Mouse (Mus musculus): ENCODE measurements around the gene Enthd1. TPM values are rescaled to one million over a fixed set of nuclear protein-coding genes. Genes with fewer than 3 reads are reported as not detected.
A peak's percentile ranks its signal among the peaks of the same experiment; 100 is the strongest.

Gene Enthd1
- polyA plus RNA-seq, 1 experiment from 2014 or later, result not detected

GRCm38 (mm10) chr15:80454486-80454885, 110.5 kb downstream of the Enthd1 start:
- no peaks in the 10 kb centered on the region for H3K36me3 ChIP-seq (ENCODE audit: control insufficient read depth, insufficient read depth)
- no peak overlapping the region for H3K4me3 ChIP-seq (ENCODE audit: low read length)
- WGBS, result 78% methylated on average over 6 of the region's 6 CpGs
- no peak overlapping the region for H3K4me2 ChIP-seq (ENCODE audit: low read depth, low read length)
- 0 out of 2 replicates have a peak, but pooled peaks cover 3% of the 10 kb centered on the region for H3K4me1 ChIP-seq (ENCODE audit: control insufficient read depth, insufficient read depth, low read length)
- no peak for ATAC-seq (replicated peaks; ENCODE audit: extremely low read depth, insufficient read depth, low FRiP score)
- H3K27me3 ChIP-seq (ENCODE audit: control insufficient read depth, insufficient read depth, low read length), result peaks cover 9% of the 10 kb centered on the region
- peaks cover 4% of the 10 kb centered on the region; the same call in 1 of the 2 replicates for H3K9me3 ChIP-seq (replicated peaks; ENCODE audit: control insufficient read depth, low read length)
- no peak overlapping the region for H3K27ac ChIP-seq (ENCODE audit: low read length)
- no peak overlapping the region for H3K9ac ChIP-seq (ENCODE audit: low read length)

- H3K9ac ChIP-seq (ENCODE audit: low read length), result no peak overlapping the region
- H3K4me2 ChIP-seq (ENCODE audit: low read depth, low read length), result peak overlapping the region; percentile 42
- no peaks in the 10 kb centered on the region for H3K36me3 ChIP-seq (ENCODE audit: control insufficient read depth, insufficient read depth)
- H3K9me3 ChIP-seq (replicated peaks; ENCODE audit: control insufficient read depth, low read length), result peaks cover 4% of the 10 kb centered on the region; the same call in 1 of the 2 replicates
- 29% methylated on average over 16 of the region's 16 CpGs for WGBS
- H3K27ac ChIP-seq (ENCODE audit: low read length), result no peak overlapping the region
- peaks cover 9% of the 10 kb centered on the region for H3K27me3 ChIP-seq (ENCODE audit: control insufficient read depth, insufficient read depth, low read length)
- H3K4me3 ChIP-seq (ENCODE audit: low read length), result peak overlapping the region; percentile 22
- ATAC-seq (replicated peaks; ENCODE audit: extremely low read depth, insufficient read depth, low FRiP score), result no peak
- 0 out of 2 replicates have a peak, but pooled peaks cover 3% of the 10 kb centered on the region for H3K4me1 ChIP-seq (ENCODE audit: control insufficient read depth, insufficient read depth, low read length)
Measured at GRCm38 (mm10) chr15:80452425-80452824, 112.5 kb downstream of the Enthd1 start.

- Histone ChIP-seq H3K4me2 (ENCODE audit: low read depth, low read length) (no peak overlapping the region), H3K4me1 (ENCODE audit: control insufficient read depth, insufficient read depth, low read length) (no peaks in the 10 kb centered on the region), H3K27me3 (ENCODE audit: control insufficient read depth, insufficient read depth, low read length) (no peaks in the 10 kb centered on the region), H3K4me3 (ENCODE audit: low read length) (no peak overlapping the region), H3K9me3 (replicated peaks; ENCODE audit: control insufficient read depth, low read length) (peaks cover 7% of the 10 kb centered on the region; the same call in 1 of the 2 replicates), H3K9ac (ENCODE audit: low read length) (no peak overlapping the region), H3K27ac (ENCODE audit: low read length) (no peak overlapping the region), H3K36me3 (ENCODE audit: control insufficient read depth, insufficient read depth) (no peaks in the 10 kb centered on the region)
- no peak for ATAC-seq (replicated peaks; ENCODE audit: extremely low read depth, insufficient read depth, low FRiP score)
- WGBS, result 74% methylated on average over 15 of the region's 15 CpGs
Measured at GRCm38 (mm10) chr15:80445956-80446687, 118.8 kb downstream of the Enthd1 start.

- 29% methylated on average over 6 of the region's 6 CpGs for WGBS
- no peak overlapping the region for H3K9ac ChIP-seq (ENCODE audit: low read length)
- H3K27me3 ChIP-seq (ENCODE audit: control insufficient read depth, insufficient read depth, low read length), result 0 out of 2 replicates have a peak, but pooled peaks cover 3% of the 10 kb centered on the region
- H3K4me3 ChIP-seq (ENCODE audit: low read length), result no peak overlapping the region
- no peak overlapping the region for H3K27ac ChIP-seq (ENCODE audit: low read length)
- no peak overlapping the region for H3K4me2 ChIP-seq (ENCODE audit: low read depth, low read length)
- no peaks in the 10 kb centered on the region for H3K4me1 ChIP-seq (ENCODE audit: control insufficient read depth, insufficient read depth, low read length)
- no peak for ATAC-seq (replicated peaks; ENCODE audit: extremely low read depth, insufficient read depth, low FRiP score)
- H3K9me3 ChIP-seq (replicated peaks; ENCODE audit: control insufficient read depth, low read length), result no peaks in the 10 kb centered on the region
- no peaks in the 10 kb centered on the region for H3K36me3 ChIP-seq (ENCODE audit: control insufficient read depth, insufficient read depth)
Measured at GRCm38 (mm10) chr15:80440195-80440594, 124.8 kb downstream of the Enthd1 start.

- Histone ChIP-seq H3K4me3 (ENCODE audit: low read length) (no peak overlapping the region), H3K27me3 (ENCODE audit: control insufficient read depth, insufficient read depth, low read length) (0 out of 2 replicates have a peak, but pooled peaks cover 3% of the 10 kb centered on the region), H3K9me3 (replicated peaks; ENCODE audit: control insufficient read depth, low read length) (no peaks in the 10 kb centered on the region), H3K4me1 (ENCODE audit: control insufficient read depth, insufficient read depth, low read length) (no peaks in the 10 kb centered on the region), H3K4me2 (ENCODE audit: low read depth, low read length) (no peak overlapping the region), H3K27ac (ENCODE audit: low read length) (no peak overlapping the region), H3K36me3 (ENCODE audit: control insufficient read depth, insufficient read depth) (no peaks in the 10 kb centered on the region), H3K9ac (ENCODE audit: low read length) (no peak overlapping the region)
- WGBS, result 61% methylated on average over 9 of the region's 9 CpGs
- no peak for ATAC-seq (replicated peaks; ENCODE audit: extremely low read depth, insufficient read depth, low FRiP score)
Measured at GRCm38 (mm10) chr15:80438423-80438822, 126.5 kb downstream of the Enthd1 start.

- Histone ChIP-seq H3K9ac (ENCODE audit: low read length) (no peak overlapping the region), H3K4me3 (ENCODE audit: low read length) (no peak overlapping the region), H3K36me3 (ENCODE audit: control insufficient read depth, insufficient read depth) (no peaks in the 10 kb centered on the region), H3K4me1 (ENCODE audit: control insufficient read depth, insufficient read depth, low read length) (no peaks in the 10 kb centered on the region), H3K27ac (ENCODE audit: low read length) (no peak overlapping the region), H3K27me3 (ENCODE audit: control insufficient read depth, insufficient read depth, low read length) (0 out of 2 replicates have a peak, but pooled peaks cover 3% of the 10 kb centered on the region), H3K4me2 (ENCODE audit: low read depth, low read length) (no peak overlapping the region), H3K9me3 (replicated peaks; ENCODE audit: control insufficient read depth, low read length) (no peaks in the 10 kb centered on the region)
- no peak for ATAC-seq (replicated peaks; ENCODE audit: extremely low read depth, insufficient read depth, low FRiP score)
- 89% methylated on average over 9 of the region's 9 CpGs for WGBS
Measured at GRCm38 (mm10) chr15:80437996-80438395, 127.0 kb downstream of the Enthd1 start.

- no peak overlapping the region for H3K27ac ChIP-seq (ENCODE audit: low read length)
- H3K9ac ChIP-seq (ENCODE audit: low read length), result no peak overlapping the region
- ATAC-seq (replicated peaks; ENCODE audit: extremely low read depth, insufficient read depth, low FRiP score), result no peak
- H3K4me3 ChIP-seq (ENCODE audit: low read length), result no peak overlapping the region
- WGBS, result 52% methylated on average over 5 of the region's 5 CpGs
- H3K36me3 ChIP-seq (ENCODE audit: control insufficient read depth, insufficient read depth), result no peaks in the 10 kb centered on the region
- H3K27me3 ChIP-seq (ENCODE audit: control insufficient read depth, insufficient read depth, low read length), result 0 out of 2 replicates have a peak, but pooled peaks cover 3% of the 10 kb centered on the region
- H3K9me3 ChIP-seq (replicated peaks; ENCODE audit: control insufficient read depth, low read length), result no peaks in the 10 kb centered on the region
- H3K4me2 ChIP-seq (ENCODE audit: low read depth, low read length), result no peak overlapping the region
- H3K4me1 ChIP-seq (ENCODE audit: control insufficient read depth, insufficient read depth, low read length), result no peaks in the 10 kb centered on the region
Measured at GRCm38 (mm10) chr15:80436961-80437360, 128.0 kb downstream of the Enthd1 start.

GRCm38 (mm10) chr15:80430324-80430723, 134.6 kb downstream of the Enthd1 start:
- Histone ChIP-seq H3K9ac (ENCODE audit: low read length) (no peak overlapping the region), H3K27me3 (ENCODE audit: control insufficient read depth, insufficient read depth, low read length) (peaks cover 3% of the 10 kb centered on the region; the same call in 1 of the 2 replicates), H3K27ac (ENCODE audit: low read length) (no peak overlapping the region), H3K4me1 (ENCODE audit: control insufficient read depth, insufficient read depth, low read length) (no peaks in the 10 kb centered on the region), H3K4me3 (ENCODE audit: low read length) (no peak overlapping the region), H3K4me2 (ENCODE audit: low read depth, low read length) (no peak overlapping the region), H3K36me3 (ENCODE audit: control insufficient read depth, insufficient read depth) (no peaks in the 10 kb centered on the region), H3K9me3 (replicated peaks; ENCODE audit: control insufficient read depth, low read length) (no peaks in the 10 kb centered on the region)
- ATAC-seq (replicated peaks; ENCODE audit: extremely low read depth, insufficient read depth, low FRiP score), result no peak
- WGBS, result 74% methylated on average over 11 of the region's 11 CpGs

- 64% methylated on average over 2 of the region's 2 CpGs for WGBS
- Histone ChIP-seq H3K9me3 (replicated peaks; ENCODE audit: control insufficient read depth, low read length) (no peaks in the 10 kb centered on the region), H3K36me3 (ENCODE audit: control insufficient read depth, insufficient read depth) (no peaks in the 10 kb centered on the region), H3K9ac (ENCODE audit: low read length) (no peak overlapping the region), H3K4me1 (ENCODE audit: control insufficient read depth, insufficient read depth, low read length) (peaks cover 2% of the 10 kb centered on the region; the same call in 1 of the 2 replicates), H3K27ac (ENCODE audit: low read length) (no peak overlapping the region), H3K4me2 (ENCODE audit: low read depth, low read length) (no peak overlapping the region), H3K4me3 (ENCODE audit: low read length) (no peak overlapping the region), H3K27me3 (ENCODE audit: control insufficient read depth, insufficient read depth, low read length) (no peaks in the 10 kb centered on the region)
- ATAC-seq (replicated peaks; ENCODE audit: extremely low read depth, insufficient read depth, low FRiP score), result no peak
Measured at GRCm38 (mm10) chr15:80418146-80418545, 146.8 kb downstream of the Enthd1 start.

All from heart, embryonic 16.5 days (tissue).